Mouse (Mus musculus) layer of hippocampus, adult 9-10 months (tissue): ENCODE measurements at regions not wholly inside any gene's neighbourhood (a gene's known extent, or its start where the extent isn't known, plus 50 kb on each side); places are given as distances from the start of the nearest gene placed in this dataset.

Source experiments
- DNase-seq: peaks from one replicate; pipeline ENCODE4 v3.0.0; 2022; ENCODE audit warnings: low spot score

- DNase-seq = no peak
Measured at GRCm38 (mm10) chr13:83023972-83024371, 479.9 kb upstream of the Mef2c start.

GRCm38 (mm10) chr13:83035962-83036361, 467.9 kb upstream of the Mef2c start:
- no peak for DNase-seq

- no peak for DNase-seq
Measured at GRCm38 (mm10) chr13:83041506-83041905, 462.3 kb upstream of the Mef2c start.

- DNase-seq = no peak
Measured at GRCm38 (mm10) chr13:83045516-83045915, 458.3 kb upstream of the Mef2c start.

GRCm38 (mm10) chr13:83045970-83046369, 457.9 kb upstream of the Mef2c start:
- DNase-seq = no peak

GRCm38 (mm10) chr13:83046571-83047123, 457.2 kb upstream of the Mef2c start:
- DNase-seq = no peak

GRCm38 (mm10) chr13:83055865-83056264, 448.0 kb upstream of the Mef2c start:
- DNase-seq = no peak

- no peak for DNase-seq
Measured at GRCm38 (mm10) chr13:83056415-83056814, 447.4 kb upstream of the Mef2c start.

- DNase-seq = no peak
Measured at GRCm38 (mm10) chr13:83064727-83065126, 439.1 kb upstream of the Mef2c start.

GRCm38 (mm10) chr13:83065201-83065600, 438.6 kb upstream of the Mef2c start:
- DNase-seq = no peak

GRCm38 (mm10) chr13:83066115-83066753, 437.6 kb upstream of the Mef2c start:
- no peak for DNase-seq

- DNase-seq = no peak
Measured at GRCm38 (mm10) chr13:83067496-83067895, 436.3 kb upstream of the Mef2c start.

GRCm38 (mm10) chr13:83068588-83068987, 435.2 kb upstream of the Mef2c start:
- no peak for DNase-seq

- no peak for DNase-seq
Measured at GRCm38 (mm10) chr13:83069293-83069692, 434.5 kb upstream of the Mef2c start.

GRCm38 (mm10) chr13:83072073-83072472, 431.8 kb upstream of the Mef2c start:
- DNase-seq = no peak

GRCm38 (mm10) chr13:83074219-83074965, 429.4 kb upstream of the Mef2c start:
- DNase-seq = no peak

GRCm38 (mm10) chr13:83075320-83075877, 428.4 kb upstream of the Mef2c start:
- DNase-seq = no peak

GRCm38 (mm10) chr13:83076611-83077010, 427.2 kb upstream of the Mef2c start:
- no peak for DNase-seq

- DNase-seq = no peak
Measured at GRCm38 (mm10) chr13:83077085-83077484, 426.7 kb upstream of the Mef2c start.

- DNase-seq = no peak
Measured at GRCm38 (mm10) chr13:83079291-83079690, 424.5 kb upstream of the Mef2c start.

- no peak for DNase-seq
Measured at GRCm38 (mm10) chr13:83084948-83085347, 418.9 kb upstream of the Mef2c start.

GRCm38 (mm10) chr13:83099908-83100307, 403.9 kb upstream of the Mef2c start:
- no peak for DNase-seq

GRCm38 (mm10) chr13:83110610-83111009, 393.2 kb upstream of the Mef2c start:
- no peak for DNase-seq
